Comparison of ENCODE assay signal across 8 mouse cellular contexts in the genomic region with DNA sequence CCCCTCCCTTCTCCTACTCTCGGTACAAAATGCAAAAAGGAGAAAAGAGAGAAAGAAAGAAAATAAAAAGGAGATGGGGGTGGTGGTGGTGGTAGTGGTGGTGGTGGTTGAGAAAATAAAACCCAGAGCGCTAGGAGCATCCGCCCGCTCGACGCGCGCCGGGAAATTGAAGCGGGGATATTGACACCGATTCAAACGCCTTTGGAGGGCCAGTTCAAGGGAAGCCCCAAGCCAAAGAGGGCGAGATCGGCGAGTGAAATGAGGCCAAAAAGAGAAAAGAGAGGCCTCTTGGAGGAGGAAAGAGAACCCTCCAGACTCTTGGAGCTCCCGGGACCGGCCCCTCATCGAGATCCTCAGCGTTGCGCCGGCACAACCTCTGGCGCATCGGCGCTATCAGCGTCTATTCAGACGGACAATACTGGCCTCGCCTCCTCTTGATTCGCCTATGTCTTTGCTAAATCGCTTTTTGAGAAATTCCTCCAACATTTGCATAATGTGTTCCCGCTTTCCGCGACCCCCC. TPM values are rescaled to one million over a fixed set of nuclear protein-coding genes. Genes with fewer than 3 reads are reported as not detected.
DNase-seq lines count a peak whose midpoint lies in the region; ATAC-seq and TF ChIP-seq lines count a peak whose summit lies in the region.
"Had no signal": no experiment of that assay in that cellular context is flagged by ENCODE, and none has a peak within 500 bp of the region (broad histone marks: within the 10 kb centered on the region; RNA-seq: fewer than 3 reads in every experiment).

No protein-coding gene starts in this region.

- H3K4me2 ChIP-seq in neural tube, embryonic 11.5 days (ENCODE audit: low read depth) = peak overlapping the region; percentile 49
- peak overlapping the region; percentile 52 for H3K4me2 ChIP-seq in forebrain, embryonic 14.5 days (ENCODE audit: low read length)
- peak overlapping the region; percentile 85 for H3K4me2 ChIP-seq in limb, embryonic 14.5 days (replicated peaks; ENCODE audit: low read depth, low read length, severe bottlenecking)

- intact Hi-C loops in left cerebral cortex, postnatal 10 days (cut with DNase I) = no loop called here

- no peaks in the 10 kb centered on the region for H3K9me3 ChIP-seq in neural tube, embryonic 11.5 days (ENCODE audit: control insufficient read depth, low read length)
- no peaks in the 10 kb centered on the region for H3K9me3 ChIP-seq in forebrain, embryonic 14.5 days (replicated peaks; ENCODE audit: control insufficient read depth, low read length)
- no peaks in the 10 kb centered on the region for H3K9me3 ChIP-seq in limb, embryonic 14.5 days (ENCODE audit: control insufficient read depth, low read length)

- peaks cover 15% of the 10 kb centered on the region; the same call in 1 of the 2 replicates for H3K4me1 ChIP-seq in neural tube, embryonic 11.5 days (ENCODE audit: control insufficient read depth, insufficient read depth, low read length)
- peaks cover 5% of the 10 kb centered on the region; the same call in 1 of the 2 replicates for H3K4me1 ChIP-seq in forebrain, embryonic 14.5 days (ENCODE audit: control insufficient read depth, insufficient read depth, low read length)
- H3K4me1 ChIP-seq in limb, embryonic 14.5 days (ENCODE audit: control insufficient read depth, insufficient read depth, low read length) = peaks cover 30% of the 10 kb centered on the region
- H3K4me1 ChIP-seq in thymus, adult 2 months (replicated peaks; ENCODE audit: control insufficient read depth, insufficient read depth, low read length) = peaks cover 7% of the 10 kb centered on the region

- H3K36me3 ChIP-seq in neural tube, embryonic 11.5 days (ENCODE audit: control insufficient read depth, insufficient read depth, low read length) = no peaks in the 10 kb centered on the region
- H3K36me3 ChIP-seq in forebrain, embryonic 14.5 days (ENCODE audit: control insufficient read depth, insufficient read depth, low read length) = no peaks in the 10 kb centered on the region
- H3K36me3 ChIP-seq in limb, embryonic 14.5 days (ENCODE audit: control insufficient read depth, insufficient read depth, low read length) = no peaks in the 10 kb centered on the region
- no peaks in the 10 kb centered on the region for H3K36me3 ChIP-seq in thymus, adult 2 months (ENCODE audit: control insufficient read depth, insufficient read depth, low read length)

- no peak overlapping the region; the same call in 1 of the 2 replicates for H3K9ac ChIP-seq in neural tube, embryonic 11.5 days (ENCODE audit: low read length)
- H3K9ac ChIP-seq in forebrain, embryonic 14.5 days (ENCODE audit: low read length) = peak overlapping the region; percentile 64
- H3K9ac ChIP-seq in limb, embryonic 14.5 days (ENCODE audit: low read depth, low read length, severe bottlenecking) = peak overlapping the region; percentile 48

- ATAC-seq in neural tube, embryonic 11.5 days (ENCODE audit: insufficient read depth, low FRiP score, low TSS enrichment) = no peak
- peak; percentile 64 for ATAC-seq in forebrain, embryonic 14.5 days
- ATAC-seq in limb, embryonic 14.5 days (ENCODE audit: low FRiP score, low read depth) = no peak

- H3K4me3 ChIP-seq in neural tube, embryonic 11.5 days (ENCODE audit: low read depth, low read length) = peak overlapping the region; percentile 30
- H3K4me3 ChIP-seq in forebrain, embryonic 14.5 days (ENCODE audit: low read depth, low read length) = peak overlapping the region; percentile 36
- peak overlapping the region; percentile 45 for H3K4me3 ChIP-seq in limb, embryonic 14.5 days (replicated peaks; ENCODE audit: low read length)
- H3K4me3 ChIP-seq in thymus, adult 2 months (ENCODE audit: control insufficient read depth, insufficient read depth, low read length) = no peak overlapping the region

- no peak overlapping the region for H3K27ac ChIP-seq in neural tube, embryonic 11.5 days (ENCODE audit: low read depth, low read length)
- H3K27ac ChIP-seq in forebrain, embryonic 14.5 days (ENCODE audit: low read depth, low read length) = peak overlapping the region; percentile 91
- H3K27ac ChIP-seq in limb, embryonic 14.5 days (replicated peaks; ENCODE audit: low read depth, low read length) = no peak overlapping the region
- no peak overlapping the region for H3K27ac ChIP-seq in thymus, adult 2 months (ENCODE audit: control insufficient read depth, insufficient read depth, low read length)

- under 1% methylated on average over 32 of the region's 32 CpGs for WGBS in neural tube, embryonic 11.5 days
- WGBS in forebrain, embryonic 14.5 days = 0% methylated on average over 31 of the region's 32 CpGs
- under 1% methylated on average over 32 of the region's 32 CpGs for WGBS in limb, embryonic 14.5 days
- 5% methylated on average over 32 of the region's 32 CpGs for WGBS in thymus, adult 2 months

- no peak for TF ChIP-seq POLR2A in limb, embryonic 14.5 days (IDR thresholded peaks at IDR 0.05; ENCODE audit: borderline replicate concordance, extremely low read depth, insufficient read depth, insufficient read length)
- no peak for TF ChIP-seq POLR2A in thymus, adult 2 months (IDR thresholded peaks at IDR 0.05; ENCODE audit: control insufficient read depth, extremely low read depth, insufficient read depth, low read length, poor library complexity)

- peaks cover 97% of the 10 kb centered on the region for H3K27me3 ChIP-seq in neural tube, embryonic 11.5 days (ENCODE audit: control insufficient read depth, insufficient read depth, low read length)
- H3K27me3 ChIP-seq in forebrain, embryonic 14.5 days (replicated peaks; ENCODE audit: control insufficient read depth, insufficient read depth, low read length) = peaks cover 80% of the 10 kb centered on the region
- H3K27me3 ChIP-seq in limb, embryonic 14.5 days (ENCODE audit: control insufficient read depth, insufficient read depth, low read length) = peaks cover 100% of the 10 kb centered on the region
- peaks cover 44% of the 10 kb centered on the region for H3K27me3 ChIP-seq in thymus, adult 2 months (ENCODE audit: control insufficient read depth, insufficient read depth, low read length)

- peak; percentile 64 for DNase-seq in neural tube, embryonic 11.5 days (ENCODE audit: low spot score)
- DNase-seq in neural tube, embryonic 10.5 days (ENCODE audit: extremely low spot score, low spot score) = no peak
- DNase-seq in forebrain, embryonic 14.5 days (ENCODE audit: low spot score) = peak; percentile 56
- no peak for DNase-seq in limb, embryonic 14.5 days (ENCODE audit: low spot score)
- no peak for DNase-seq in thymus, adult 2 months
- no peak for DNase-seq in left cerebral cortex, postnatal 10 days (ENCODE audit: extremely low spot score in 1 of 2, low spot score in 2 of 2)
- no peak for DNase-seq in testis, postnatal 14 days (ENCODE audit: low spot score)

- TF ChIP-seq CTCF in thymus, adult 2 months (IDR thresholded peaks at IDR 0.05; ENCODE audit: borderline replicate concordance, control insufficient read depth, extremely low read depth, insufficient read depth, low read length, poor library complexity) = no peak

RNA-seq across cellular contexts. Expression of a gene that starts 0.7 kb away (rescaled TPM):
- 0.72 and 1.5 TPM in 2 replicates for polyA plus RNA-seq in neural tube, embryonic 11.5 days (2014; fragmentation: Nextera tagmentation; extraction: Ambion mirVana)
- 14.7 and 27.3 TPM in 2 replicates for polyA plus RNA-seq in forebrain, embryonic 14.5 days (2014; fragmentation: Nextera tagmentation; extraction: Ambion mirVana)
- polyA plus RNA-seq in limb, embryonic 14.5 days (2012; rRNA removed) = 2.0 and 2.2 TPM in 2 replicates
- polyA plus RNA-seq in limb, embryonic 14.5 days (2014; fragmentation: Nextera tagmentation; extraction: Ambion mirVana) = 1.2 and 1.3 TPM in 2 replicates
- 0.58 and 0.68 TPM in 2 replicates for polyA plus RNA-seq in thymus, adult 2 months (2012; rRNA removed)
- total RNA-seq in left cerebral cortex, postnatal 10 days (2021) = 10 to 100 TPM; 26.1 to 29.5 TPM
- total RNA-seq: monocyte, adult 5-6 weeks had no signal

RNA-seq across cellular contexts. Expression of a gene that starts 31.7 kb away (rescaled TPM):
- 31.3 and 32.1 TPM in 2 replicates for polyA plus RNA-seq in neural tube, embryonic 11.5 days (2014; fragmentation: Nextera tagmentation; extraction: Ambion mirVana)
- polyA plus RNA-seq in forebrain, embryonic 14.5 days (2014; fragmentation: Nextera tagmentation; extraction: Ambion mirVana) = 37.2 and 39.9 TPM in 2 replicates
- polyA plus RNA-seq in limb, embryonic 14.5 days (2012; rRNA removed) = 21.1 and 31.0 TPM in 2 replicates
- polyA plus RNA-seq in limb, embryonic 14.5 days (2014; fragmentation: Nextera tagmentation; extraction: Ambion mirVana) = 30.4 and 33.0 TPM in 2 replicates
- 26.9 and 29.3 TPM in 2 replicates for polyA plus RNA-seq in thymus, adult 2 months (2012; rRNA removed)
- 10 to 100 TPM; 16.1 to 17.3 TPM for total RNA-seq in left cerebral cortex, postnatal 10 days (2021)

RNA-seq across cellular contexts. Expression of a gene that starts 32.1 kb away (rescaled TPM):
- 120 and 122 TPM in 2 replicates for polyA plus RNA-seq in neural tube, embryonic 11.5 days (2014; fragmentation: Nextera tagmentation; extraction: Ambion mirVana)
- polyA plus RNA-seq in forebrain, embryonic 14.5 days (2014; fragmentation: Nextera tagmentation; extraction: Ambion mirVana) = 166 and 187 TPM in 2 replicates
- 41.8 and 46.7 TPM in 2 replicates for polyA plus RNA-seq in limb, embryonic 14.5 days (2012; rRNA removed)
- 69.7 and 77.5 TPM in 2 replicates for polyA plus RNA-seq in limb, embryonic 14.5 days (2014; fragmentation: Nextera tagmentation; extraction: Ambion mirVana)
- polyA plus RNA-seq in thymus, adult 2 months (2012; rRNA removed) = 14.2 and 14.8 TPM in 2 replicates
- total RNA-seq in left cerebral cortex, postnatal 10 days (2021) = 10 to 100 TPM; 53.4 to 54.7 TPM

RNA-seq across cellular contexts. Expression of a gene that starts 55.2 kb away (rescaled TPM):
- 0.84 TPM in 1 of 2 replicates, not detected in the other for polyA plus RNA-seq in neural tube, embryonic 11.5 days (2014; fragmentation: Nextera tagmentation; extraction: Ambion mirVana)
- polyA plus RNA-seq in forebrain, embryonic 14.5 days (2014; fragmentation: Nextera tagmentation; extraction: Ambion mirVana) = 2.6 and 3.4 TPM in 2 replicates
- polyA plus RNA-seq in limb, embryonic 14.5 days (2012; rRNA removed) = 0.19 and 0.46 TPM in 2 replicates
- not detected in 2 replicates for polyA plus RNA-seq in limb, embryonic 14.5 days (2014; fragmentation: Nextera tagmentation; extraction: Ambion mirVana)
- polyA plus RNA-seq in thymus, adult 2 months (2012; rRNA removed) = 0.26 TPM in 1 of 2 replicates, not detected in the other
- total RNA-seq in left cerebral cortex, postnatal 10 days (2021) = 1 to 10 TPM; 1.0 to 1.6 TPM
- total RNA-seq: monocyte, adult 5-6 weeks had no signal

RNA-seq across cellular contexts. Expression of a gene that starts 55.3 kb away (rescaled TPM):
- 208 and 210 TPM in 2 replicates for polyA plus RNA-seq in neural tube, embryonic 11.5 days (2014; fragmentation: Nextera tagmentation; extraction: Ambion mirVana)
- 283 and 287 TPM in 2 replicates for polyA plus RNA-seq in forebrain, embryonic 14.5 days (2014; fragmentation: Nextera tagmentation; extraction: Ambion mirVana)
- polyA plus RNA-seq in limb, embryonic 14.5 days (2012; rRNA removed) = 83.0 and 103 TPM in 2 replicates
- 218 and 221 TPM in 2 replicates for polyA plus RNA-seq in limb, embryonic 14.5 days (2014; fragmentation: Nextera tagmentation; extraction: Ambion mirVana)
- polyA plus RNA-seq in thymus, adult 2 months (2012; rRNA removed) = 75.4 and 83.9 TPM in 2 replicates
- total RNA-seq in left cerebral cortex, postnatal 10 days (2021) = 100 to 1,000 TPM; 167 to 177 TPM

Comparison
In these comparisons a context has a peak if more than half of its experiments do, and no peak if none do; other contexts are left out.
1. DNase-seq: peak in neural tube, embryonic 11.5 days (single experiment) and forebrain, embryonic 14.5 days (single experiment); none in neural tube, embryonic 10.5 days (single experiment), limb, embryonic 14.5 days (single experiment), thymus, adult 2 months (single experiment), left cerebral cortex, postnatal 10 days (0 of 2) and testis, postnatal 14 days (single experiment).
2. Peak in every context shown above with its lines, with median percentiles within 50 percentile points of each other: H3K4me2 ChIP-seq.